Mouse (Mus musculus): ENCODE measurements around the gene Acsm1.
"Not testable (repeated sequence)": the region's sequence is repeated elsewhere in the genome, so short reads cannot be mapped to it uniquely, and the experiment has no call there.

The Acsm1 gene

DNA sequence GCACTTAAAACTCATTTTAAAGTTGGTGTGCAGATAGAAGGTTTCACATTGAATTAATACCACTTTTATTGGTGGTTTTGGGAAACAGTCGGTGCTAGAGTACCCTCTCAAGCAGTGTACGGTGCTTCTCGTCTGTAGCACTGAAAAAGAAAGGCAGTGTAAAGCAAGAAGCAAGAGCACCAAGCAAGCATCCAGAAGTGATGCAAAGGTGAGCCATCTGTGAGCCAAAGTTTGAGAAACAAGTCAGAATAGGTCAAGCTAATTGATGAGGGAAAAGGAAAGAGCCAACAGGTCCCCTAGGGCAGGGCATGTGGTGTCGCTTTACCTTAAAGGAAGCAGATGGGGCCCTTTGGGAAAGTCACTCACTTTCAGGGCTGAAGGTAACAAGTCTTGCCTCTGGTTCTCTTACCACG is at the start of gene Acsm1:
Acsm1 (plus strand) TSS at position 363 of the 413 bp plus-strand sequence.
- DNase-seq (ENCODE audit: low spot score in 2 of 2), result no peak

- no peak for DNase-seq (ENCODE audit: low spot score in 2 of 2)
Measured at GRCm38 (mm10) chr7:119559789-119560451, 46.9 kb upstream of the Acsm1 start.

DNA sequence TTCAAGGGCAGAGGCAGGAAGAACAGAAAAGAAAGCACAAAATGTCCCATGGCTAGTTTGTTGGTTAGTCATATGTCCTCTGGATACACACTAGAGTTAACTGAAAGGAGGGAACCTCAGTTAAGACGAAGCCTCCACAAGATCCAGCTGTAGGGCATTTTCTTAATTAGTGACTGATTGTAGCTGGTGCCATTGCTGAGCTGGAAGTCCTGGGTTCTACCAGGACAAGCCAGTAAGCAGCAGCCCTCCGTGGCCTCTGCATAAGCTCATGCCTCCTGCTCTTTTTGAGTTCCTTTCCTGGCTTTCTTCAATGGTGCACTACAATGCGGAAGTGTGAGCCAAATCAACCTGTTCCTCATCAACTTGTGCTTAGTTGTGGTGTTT is 46.4 kb upstream of the Acsm1 start:
- no peak for DNase-seq (ENCODE audit: low spot score in 2 of 2)

- no peak for DNase-seq (ENCODE audit: low spot score in 2 of 2)
Measured at GRCm38 (mm10) chr7:119561441-119561840, 45.4 kb upstream of the Acsm1 start.

DNA sequence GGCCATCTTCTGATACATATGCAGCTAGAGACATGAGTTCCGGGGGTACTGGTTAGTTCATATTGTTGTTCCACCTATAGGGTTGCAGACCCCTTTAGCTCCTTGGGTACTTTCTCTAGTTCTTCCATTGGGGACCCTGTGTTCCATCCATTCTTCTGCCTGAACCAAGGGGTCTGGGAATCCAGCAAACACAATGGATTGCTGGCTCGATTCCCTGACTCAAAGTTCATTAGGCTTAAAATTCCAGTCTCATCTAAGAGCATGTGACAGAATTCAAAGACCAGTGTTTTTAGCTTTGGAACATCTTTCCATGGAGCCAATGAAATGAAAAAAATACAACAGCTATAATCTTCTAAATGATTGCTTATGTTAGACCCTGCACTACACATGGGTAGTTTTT is 44.4 kb upstream of the Acsm1 start:
- not testable (repeated sequence) for DNase-seq (ENCODE audit: low spot score in 2 of 2)

DNA sequence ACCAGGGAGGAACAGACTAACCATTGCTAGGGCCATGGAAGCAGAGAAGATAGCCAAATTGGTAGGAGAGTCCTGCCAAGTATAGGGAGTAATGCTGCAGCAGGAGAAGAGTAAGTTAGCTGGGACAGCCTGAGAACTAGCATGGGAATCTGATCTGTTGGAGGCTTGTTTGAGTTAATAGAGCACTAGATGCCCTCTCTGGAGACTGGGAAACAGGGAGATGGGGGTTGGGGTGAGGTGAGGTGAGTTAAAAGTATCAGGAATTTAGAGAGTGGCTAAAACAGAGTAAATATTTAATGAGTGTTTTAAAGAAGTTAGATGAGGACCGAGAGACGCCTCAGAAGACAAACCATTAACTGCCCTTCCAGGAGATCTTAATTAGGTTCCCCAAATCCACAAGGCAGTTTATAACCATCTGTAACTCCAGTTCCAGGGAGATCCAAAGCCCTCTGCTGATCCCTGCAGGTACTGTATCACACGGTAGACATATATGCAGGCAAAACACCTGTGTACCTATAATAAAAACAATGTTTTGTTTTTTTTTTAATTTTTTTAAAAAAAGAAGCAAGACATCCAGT is 12.2 kb upstream of the Acsm1 start:
- no peak for DNase-seq (ENCODE audit: low spot score in 2 of 2)

DNA sequence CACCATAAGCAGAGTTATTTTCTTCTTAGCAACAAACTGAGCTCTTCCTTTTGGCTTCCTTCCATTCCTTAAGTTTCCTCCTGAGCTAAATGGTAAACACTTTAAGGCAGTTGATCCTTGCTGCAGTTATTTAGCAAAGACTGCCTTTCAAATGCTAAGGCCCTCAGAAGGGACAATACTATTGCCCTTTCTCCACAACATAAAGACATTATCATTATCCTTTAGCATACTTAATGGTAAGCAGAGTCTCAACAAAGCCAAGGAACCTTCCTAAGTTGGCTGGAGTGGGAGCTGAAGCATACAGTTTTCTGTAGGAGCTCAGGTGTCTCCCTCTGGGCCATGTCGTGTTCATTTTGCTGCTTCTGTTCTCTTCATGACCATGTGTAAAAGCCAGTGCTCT is 11.5 kb upstream of the Acsm1 start:
- no peak for DNase-seq (ENCODE audit: low spot score in 2 of 2)

DNA sequence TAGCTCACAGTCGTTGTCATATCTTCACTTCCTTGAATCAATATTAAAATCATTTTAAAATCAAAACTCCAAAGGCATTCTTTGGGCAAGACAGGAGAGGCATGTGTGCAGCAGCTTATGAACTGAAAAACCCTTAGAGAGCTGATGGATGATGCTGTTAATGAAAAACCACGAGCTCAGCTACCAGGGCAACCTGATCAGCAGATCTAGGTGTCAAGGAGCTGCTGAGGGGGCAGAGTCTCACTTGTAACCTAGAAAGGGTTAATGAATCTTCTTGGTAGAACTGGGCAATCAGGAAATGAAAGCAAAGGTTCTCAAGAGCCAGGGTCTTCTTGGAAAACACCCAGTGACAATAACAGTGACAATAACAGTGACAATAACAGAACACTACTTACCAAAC is 10.3 kb upstream of the Acsm1 start:
- no peak for DNase-seq (ENCODE audit: low spot score in 2 of 2)

GRCm38 (mm10) chr7:119601195-119601953 is 5.5 kb upstream of the Acsm1 start:
- DNase-seq (ENCODE audit: low spot score in 2 of 2), result no peak

GRCm38 (mm10) chr7:119601954-119602317 is 4.9 kb upstream of the Acsm1 start:
- DNase-seq (ENCODE audit: low spot score in 2 of 2), result no peak

GRCm38 (mm10) chr7:119604903-119605483 is 1.8 kb upstream of the Acsm1 start:
- DNase-seq (ENCODE audit: low spot score in 2 of 2), result no peak

DNA sequence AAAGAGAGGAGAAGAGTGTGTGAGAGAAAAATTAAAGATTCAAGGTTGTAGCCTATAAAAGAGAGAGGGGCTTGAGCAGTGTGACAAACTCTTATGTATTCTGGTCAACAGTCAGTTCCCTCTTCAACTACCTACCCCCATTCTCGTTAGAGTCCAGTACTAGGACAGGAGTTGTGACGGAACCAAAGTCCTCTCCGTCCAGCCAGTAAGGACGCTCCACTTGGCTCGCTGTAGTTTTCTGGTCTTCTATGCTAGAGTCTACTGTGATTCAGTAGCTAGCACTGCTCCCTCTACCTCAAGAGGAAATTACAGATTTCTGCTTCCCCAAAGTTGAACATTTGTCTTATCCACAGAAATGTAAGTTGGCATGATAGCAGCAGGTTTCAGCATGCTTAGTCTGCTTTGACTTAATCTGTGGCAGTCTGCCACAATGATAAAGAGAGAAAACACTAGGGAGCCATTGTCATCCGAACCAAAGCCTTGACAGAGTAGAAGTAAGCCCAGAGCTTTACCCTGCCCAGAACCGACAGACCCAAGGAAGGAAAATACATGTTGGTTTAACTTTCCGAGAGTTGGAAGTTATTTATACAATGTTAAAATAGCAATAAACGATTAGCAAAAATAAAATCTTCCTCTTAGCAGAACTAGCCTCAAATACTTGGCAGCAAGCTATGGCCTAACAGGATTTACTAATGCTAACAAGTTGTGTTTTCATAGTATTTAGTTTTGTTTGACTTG is 731 bp upstream of the Acsm1 start:
- DNase-seq (ENCODE audit: low spot score in 2 of 2), result no peak

DNA sequence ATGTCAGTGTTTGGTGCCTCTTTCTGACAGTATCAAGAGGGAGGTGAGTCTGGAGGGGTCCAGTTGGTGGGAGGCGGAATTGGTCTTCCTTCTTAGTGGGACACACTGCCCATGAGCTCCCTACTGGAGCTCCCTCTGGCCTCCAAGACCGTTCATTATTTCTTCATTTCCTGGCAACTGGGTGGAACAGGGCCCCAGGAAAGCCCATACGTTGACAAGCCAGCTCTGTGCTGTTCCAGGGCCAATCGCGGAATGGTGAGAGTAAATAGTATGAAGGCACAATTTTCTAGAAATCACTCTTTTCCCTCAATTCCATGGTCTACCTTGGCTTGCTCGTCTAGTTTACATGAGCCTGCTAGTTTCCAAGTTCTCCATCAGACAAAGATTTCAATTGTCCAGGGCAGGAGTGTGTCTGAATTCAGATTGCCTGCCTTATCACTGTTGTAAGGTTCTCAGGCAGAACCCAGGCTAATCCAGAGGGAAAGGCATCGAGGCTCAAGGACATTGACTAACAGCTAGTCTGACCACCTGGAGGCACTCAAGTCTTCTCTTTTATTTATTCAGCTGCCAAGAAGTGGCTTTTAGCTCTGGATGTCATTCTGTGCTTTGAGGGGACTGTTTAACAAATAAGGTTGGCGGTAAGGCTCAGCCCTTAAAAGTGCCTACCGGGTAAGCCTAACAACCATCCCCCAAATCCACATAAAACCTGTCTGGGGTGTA is 1.1 kb downstream of the Acsm1 start:
- DNase-seq (ENCODE audit: low spot score in 2 of 2), result no peak

DNA sequence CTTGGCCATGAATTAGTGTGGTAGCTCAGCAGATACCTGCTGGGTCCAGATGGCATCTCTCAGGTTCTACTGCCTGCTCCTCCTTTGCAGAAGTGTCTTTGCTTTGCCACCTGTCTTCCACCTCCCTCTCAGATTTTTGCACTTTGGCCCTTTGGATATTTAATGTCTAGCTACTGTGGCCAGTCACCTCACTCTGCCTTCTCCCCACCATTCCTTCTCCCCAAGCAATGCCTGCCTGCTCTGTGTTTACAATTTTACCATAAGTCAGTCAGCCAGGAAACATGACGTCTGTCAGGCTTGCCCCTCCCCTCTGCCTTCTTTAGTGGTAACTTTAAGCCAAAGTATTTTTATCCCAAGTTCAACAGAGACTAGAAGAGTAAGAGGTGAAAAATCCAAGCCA is 9.7 kb downstream of the Acsm1 start:
- DNase-seq (ENCODE audit: low spot score in 2 of 2), result no peak

GRCm38 (mm10) chr7:119617593-119617992 is 10.8 kb downstream of the Acsm1 start:
- no peak for DNase-seq (ENCODE audit: low spot score in 2 of 2)

DNA sequence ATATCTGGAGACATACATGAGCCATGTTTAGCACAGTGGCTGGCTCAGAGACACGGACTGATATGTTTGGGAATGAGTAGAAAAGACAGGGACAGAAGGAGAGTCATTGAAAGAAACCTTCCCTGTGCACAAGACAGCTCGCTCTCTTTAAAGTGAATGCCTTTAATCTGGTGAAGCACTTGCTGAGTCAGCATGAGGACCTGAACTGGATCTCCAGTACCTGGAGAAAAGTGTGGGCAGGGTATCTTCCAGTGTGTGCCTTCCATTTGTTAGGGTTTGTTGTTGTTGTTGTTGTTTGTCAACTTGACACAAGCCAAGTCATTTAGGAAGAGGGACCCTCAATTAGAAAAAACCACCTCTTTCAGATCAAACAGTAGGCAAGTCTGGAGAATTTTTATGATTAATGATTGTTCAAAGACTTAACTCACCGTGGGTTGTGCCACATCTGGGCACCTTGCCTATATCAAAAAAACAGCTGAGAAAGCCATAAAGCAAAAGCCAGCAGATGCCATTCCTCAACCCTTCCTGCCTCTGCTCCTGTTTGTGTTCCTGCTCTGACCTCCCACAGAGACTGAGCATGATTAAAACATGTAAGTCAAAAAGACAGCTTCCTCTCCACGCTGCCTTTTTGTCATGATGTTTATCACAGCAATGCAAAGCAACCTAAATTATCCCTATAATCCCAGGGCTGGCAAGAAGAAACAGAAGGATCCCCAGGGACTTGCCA is 11.5 kb downstream of the Acsm1 start:
- no peak for DNase-seq (ENCODE audit: low spot score in 2 of 2)

- DNase-seq (ENCODE audit: low spot score in 2 of 2), result no peak
Measured at GRCm38 (mm10) chr7:119620157-119620556, 13.3 kb downstream of the Acsm1 start.

DNA sequence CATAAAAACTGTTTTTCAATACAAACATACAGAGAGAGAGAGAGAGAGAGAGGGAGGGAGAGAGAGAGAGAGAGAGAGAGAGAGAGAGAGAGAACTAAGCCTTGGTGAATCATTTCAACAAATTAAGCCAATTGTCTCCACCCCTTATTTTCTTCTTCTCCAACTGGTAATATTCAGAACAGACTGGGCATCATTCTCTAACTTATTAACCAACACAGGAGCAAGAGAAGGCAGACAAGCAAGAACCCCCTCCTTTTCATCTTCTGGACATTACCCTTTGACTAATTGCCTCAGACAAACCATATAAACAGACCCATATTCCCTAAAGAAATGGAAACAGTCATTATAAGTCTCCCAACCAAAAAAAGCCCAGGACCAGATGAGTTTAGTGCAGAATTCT is 31.9 kb downstream of the Acsm1 start:
- no peak for DNase-seq (ENCODE audit: low spot score in 2 of 2)

- DNase-seq (ENCODE audit: low spot score in 2 of 2), result no peak
Measured at GRCm38 (mm10) chr7:119642307-119642706, 35.5 kb downstream of the Acsm1 start.

GRCm38 (mm10) chr7:119667893-119668292 is 61.1 kb downstream of the Acsm1 start:
- DNase-seq (ENCODE audit: low spot score in 2 of 2), result no peak

GRCm38 (mm10) chr7:119670395-119670794 is 63.6 kb downstream of the Acsm1 start:
- DNase-seq (ENCODE audit: low spot score in 2 of 2), result no peak
